Mouse (Mus musculus) MEL (cell line): ENCODE results near the gene Dnaic1. TPM values are rescaled to one million over a fixed set of nuclear protein-coding genes. Genes with fewer than 3 reads are reported as not detected.

Source experiments
- DNase-seq: peaks from one replicate; pipeline ENCODE4 v3.0.0; 2011; ENCODE audit warnings: low read depth, low spot score
- H3K27ac ChIP-seq: 2 replicates; pipeline ENCODE4 v1.5.1; 2012; ENCODE audit warnings: low read depth, mild to moderate bottlenecking, control low read depth, low read length, moderate library complexity; ENCODE audit not compliant: control insufficient read depth
- H3K27me3 ChIP-seq, 2 experiments: fragments of 150-350 bp in 1 of 2; sonication (generic) in 1 of 2; 2 replicates each; pipeline ENCODE4 v1.6.1; 2012; ENCODE audit warnings: low read length in 2 of 2, mild to moderate bottlenecking in 2 of 2, improper control_type of control experiment in 1 of 2, moderate library complexity in 1 of 2; ENCODE audit not compliant: insufficient read depth in 2 of 2, control insufficient read depth in 1 of 2
- H3K36me3 ChIP-seq, 2 experiments: 2 replicates each; pipeline ENCODE4 v1.6.1; 2012 to 2014; ENCODE audit warnings: low read length in 2 of 2, improper control_type of control experiment in 1 of 2, inconsistent platforms in 1 of 2, mild to moderate bottlenecking in 1 of 2; ENCODE audit not compliant: insufficient read depth in 2 of 2, control insufficient read depth in 1 of 2
- H3K4me1 ChIP-seq, 2 experiments: fragments of 150-350 bp in 1 of 2; sonication (generic) in 1 of 2; 2 replicates each; pipeline ENCODE4 v1.6.1; 2012; ENCODE audit warnings: low read length in 2 of 2, improper control_type of control experiment in 1 of 2, mild to moderate bottlenecking in 1 of 2; ENCODE audit not compliant: insufficient read depth in 2 of 2, control insufficient read depth in 1 of 2
- H3K4me3 ChIP-seq, 2 experiments: fragments of 150-350 bp in 1 of 2; sonication (generic) in 1 of 2; 2 replicates each; pipeline ENCODE4 v1.5.1; 2012; ENCODE audit warnings: low read depth in 2 of 2, low read length in 2 of 2, mild to moderate bottlenecking in 2 of 2, moderate library complexity in 2 of 2, control low read depth in 1 of 2, improper control_type of control experiment in 1 of 2; ENCODE audit not compliant: control insufficient read depth in 1 of 2, insufficient read depth in 1 of 2
- H3K79me2 ChIP-seq: 2 replicates; pipeline ENCODE4 v1.6.1; 2012; ENCODE audit warnings: mild to moderate bottlenecking, low read length, moderate library complexity; ENCODE audit not compliant: control insufficient read depth, poor library complexity, insufficient read depth
- H3K9ac ChIP-seq: 2 replicates; pipeline ENCODE4 v1.6.1; 2012; ENCODE audit warnings: low read depth, mild to moderate bottlenecking, control low read depth, low read length, moderate library complexity; ENCODE audit not compliant: control insufficient read depth, poor library complexity, severe bottlenecking
- H3K9me3 ChIP-seq: fragments of 150-350 bp; sonication (generic); replicated peaks from 2 replicates; pipeline ENCODE4 v1.6.1; 2012; ENCODE audit warnings: mild to moderate bottlenecking, low read length, improper control_type of control experiment, moderate library complexity; ENCODE audit not compliant: insufficient read depth
- BHLHE40 ChIP-seq: IDR thresholded peaks from 2 replicates; pipeline ENCODE4 v1.6.1; 2012; ENCODE audit warnings: low read depth, mild to moderate bottlenecking, inconsistent platforms, low read length, improper control_type of control experiment, borderline replicate concordance
- CHD1 ChIP-seq: IDR thresholded peaks from 2 replicates; pipeline ENCODE4 v1.6.1; 2012; ENCODE audit warnings: low read depth, mild to moderate bottlenecking, inconsistent platforms, low read length, improper control_type of control experiment
- CTCF ChIP-seq, 3 experiments: IDR thresholded peaks in 2 of 3; conservative IDR thresholded peaks in 1 of 3; 2 replicates each; pipeline ENCODE4 v1.5.1; 2011 to 2012; ENCODE audit warnings: low read length in 3 of 3, low read depth in 2 of 3, mild to moderate bottlenecking in 2 of 3, improper control_type of control experiment in 1 of 3, inconsistent platforms in 1 of 3, mixed read lengths in 1 of 3, moderate library complexity in 1 of 3; ENCODE audit not compliant: control insufficient read depth in 1 of 3, insufficient read depth in 1 of 3, poor library complexity in 1 of 3, severe bottlenecking in 1 of 3
- E2F4 ChIP-seq: IDR thresholded peaks from 2 replicates; pipeline ENCODE4 v1.6.1; 2011; ENCODE audit warnings: low read depth, low read length, improper control_type of control experiment, borderline replicate concordance
- EP300 ChIP-seq, 2 experiments: IDR thresholded peaks; 2 replicates each; pipeline ENCODE4 v1.6.1; 2011; ENCODE audit warnings: improper control_type of control experiment in 2 of 2, low read length in 2 of 2, low read depth in 1 of 2, mild to moderate bottlenecking in 1 of 2
- ETS1 ChIP-seq: IDR thresholded peaks from 2 replicates; pipeline ENCODE4 v1.6.1; 2012; ENCODE audit warnings: low read depth, mild to moderate bottlenecking, inconsistent platforms, low read length, improper control_type of control experiment, moderate library complexity
- GATA1 ChIP-seq: IDR thresholded peaks from 2 replicates; pipeline ENCODE4 v1.6.1; 2011; ENCODE audit warnings: low read depth, low read length, improper control_type of control experiment
- HCFC1 ChIP-seq: IDR thresholded peaks from 2 replicates; pipeline ENCODE4 v1.6.1; 2012; ENCODE audit warnings: low read depth, mild to moderate bottlenecking, inconsistent platforms, low read length, improper control_type of control experiment, moderate library complexity
- JUND ChIP-seq: IDR thresholded peaks from 2 replicates; pipeline ENCODE4 v1.6.1; 2011; ENCODE audit warnings: low read depth, mild to moderate bottlenecking, improper control_type of control experiment, low read length
- MAZ ChIP-seq: IDR thresholded peaks from 2 replicates; pipeline ENCODE4 v1.6.1; 2012; ENCODE audit warnings: low read depth, mild to moderate bottlenecking, inconsistent platforms, low read length, improper control_type of control experiment
- MXI1 ChIP-seq: IDR thresholded peaks from 2 replicates; pipeline ENCODE4 v1.6.1; 2011; ENCODE audit warnings: mild to moderate bottlenecking, low read depth, low read length, improper control_type of control experiment
- MYB ChIP-seq: IDR thresholded peaks from 2 replicates; pipeline ENCODE4 v1.6.1; 2011; ENCODE audit warnings: mild to moderate bottlenecking, low read depth, low read length, improper control_type of control experiment
- MYC ChIP-seq: IDR thresholded peaks from 2 replicates; pipeline ENCODE4 v1.6.1; 2011; ENCODE audit warnings: low read depth, mild to moderate bottlenecking, low read length, improper control_type of control experiment, moderate library complexity
- NELFE ChIP-seq: IDR thresholded peaks from 2 replicates; pipeline ENCODE4 v1.6.1; 2011; ENCODE audit warnings: low read depth, low read length, improper control_type of control experiment
- POLR2A ChIP-seq, 2 experiments: IDR thresholded peaks; 2 replicates each; pipeline ENCODE4 v1.6.1; 2011 to 2012; ENCODE audit warnings: low read length in 2 of 2, mild to moderate bottlenecking in 2 of 2, control low read depth in 1 of 2, improper control_type of control experiment in 1 of 2, low read depth in 1 of 2, moderate library complexity in 1 of 2; ENCODE audit not compliant: control insufficient read depth in 1 of 2, insufficient read depth in 1 of 2, poor library complexity in 1 of 2
- POLR2AphosphoS2 ChIP-seq: IDR thresholded peaks from 2 replicates; pipeline ENCODE4 v1.6.1; 2011; ENCODE audit warnings: low read length, improper control_type of control experiment
- POLR2AphosphoS5 ChIP-seq: IDR thresholded peaks from 2 replicates; pipeline ENCODE4 v1.6.1; 2012; ENCODE audit warnings: low read depth, borderline replicate concordance, mild to moderate bottlenecking, inconsistent platforms, low read length, moderate library complexity, mixed read lengths
- RAD21 ChIP-seq: IDR thresholded peaks from 2 replicates; pipeline ENCODE4 v1.6.1; 2011; ENCODE audit warnings: mild to moderate bottlenecking, low read depth, low read length, improper control_type of control experiment
- SIN3A ChIP-seq: IDR thresholded peaks from 2 replicates; pipeline ENCODE4 v1.6.1; 2012; ENCODE audit warnings: low read length, improper control_type of control experiment, inconsistent platforms
- SMC3 ChIP-seq: IDR thresholded peaks from 2 replicates; pipeline ENCODE4 v1.6.1; 2011; ENCODE audit warnings: low read depth, low read length, improper control_type of control experiment
- TAL1 ChIP-seq: IDR thresholded peaks from 2 replicates; pipeline ENCODE4 v1.6.1; 2012; ENCODE audit warnings: mild to moderate bottlenecking, inconsistent platforms, low read length, moderate library complexity, mixed read lengths
- TCF12 ChIP-seq: IDR thresholded peaks from 2 replicates; pipeline ENCODE4 v1.6.1; 2014; ENCODE audit warnings: low read depth, mild to moderate bottlenecking, inconsistent platforms, low read length, improper control_type of control experiment, moderate library complexity
- UBTF ChIP-seq: IDR thresholded peaks from 2 replicates; pipeline ENCODE4 v1.6.1; 2012; ENCODE audit warnings: low read depth, mild to moderate bottlenecking, inconsistent platforms, low read length, improper control_type of control experiment, moderate library complexity, borderline replicate concordance; ENCODE audit not compliant: insufficient read depth
- USF1 ChIP-seq: IDR thresholded peaks from 2 replicates; pipeline ENCODE4 v1.6.1; 2014; ENCODE audit warnings: low read depth, mild to moderate bottlenecking, inconsistent platforms, low read length, improper control_type of control experiment, moderate library complexity
- ZC3H11A ChIP-seq: IDR thresholded peaks from 2 replicates; pipeline ENCODE4 v1.6.1; 2012; ENCODE audit warnings: low read depth, mild to moderate bottlenecking, inconsistent platforms, low read length, improper control_type of control experiment
- ZKSCAN1 ChIP-seq: IDR thresholded peaks from 2 replicates; pipeline ENCODE4 v1.6.1; 2012; ENCODE audit warnings: low read depth, mild to moderate bottlenecking, inconsistent platforms, low read length, improper control_type of control experiment, moderate library complexity
- ZMIZ1 ChIP-seq: IDR thresholded peaks from 2 replicates; pipeline ENCODE4 v1.6.1; 2012; ENCODE audit warnings: low read depth, mild to moderate bottlenecking, inconsistent platforms, low read length, improper control_type of control experiment, moderate library complexity
- ZNF384 ChIP-seq: IDR thresholded peaks from 2 replicates; pipeline ENCODE4 v1.6.1; 2012; ENCODE audit warnings: low read depth, mild to moderate bottlenecking, inconsistent platforms, low read length, improper control_type of control experiment
- polyA plus RNA-seq, 2 experiments: library from polyadenylated mRNA; stranded (reverse) in 1 of 2; unstranded in 1 of 2; fragments of >175 nt in 1 of 2; fragments of >200 nt in 1 of 2; gene quantifications; 2 replicates each; pipeline versions ENCODE4 v1.2.1 to v1.2.4; 2012; ENCODE audit warnings: low replicate concordance in 2 of 2, low read depth in 1 of 2; ENCODE audit not compliant: insufficient read length in 2 of 2, insufficient read depth in 1 of 2, missing spikeins in 1 of 2
- total RNA-seq: library from RNA; depleted of rRNA; stranded (reverse); fragments of 300-350 nt; gene quantifications from 2 replicates; pipeline ENCODE4 v1.2.3, GENCODE M21; 2012

Gene Dnaic1
- total and polyA plus RNA-seq, 3 experiments, result not detected

DNA sequence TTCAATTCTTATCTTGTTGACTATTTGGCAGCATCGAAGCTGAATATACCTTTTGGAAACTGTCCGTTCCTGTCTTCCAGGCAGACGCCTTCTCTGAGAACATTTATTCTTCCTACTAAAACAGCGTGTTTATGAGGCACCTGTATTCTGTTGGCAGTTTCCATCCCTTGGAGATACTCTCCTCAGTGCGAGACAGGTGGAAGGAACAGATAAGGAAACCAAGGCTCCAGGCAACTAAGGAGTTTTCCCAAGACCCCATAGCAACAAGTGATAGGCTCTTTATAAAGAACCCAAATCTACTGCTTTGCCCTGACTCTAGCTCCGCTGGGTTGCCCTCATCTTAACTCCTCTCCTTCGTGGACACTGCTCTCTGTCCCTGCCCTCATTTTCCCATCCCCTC is 79.1 kb downstream of the Dnaic1 start:
- no peak overlapping the region for H3K27ac ChIP-seq
- peaks cover 4 to 10% of the 10 kb centered on the region in 2 experiments; a peak in 2 of 4 replicates for H3K4me1 ChIP-seq
- TF ChIP-seq JUND (no peak), ZNF384 (no peak), SIN3A (no peak), ETS1 (no peak), MXI1 (no peak), POLR2A (IDR thresholded peaks at IDR 0.05; ENCODE audit: control insufficient read depth in 1 of 2, insufficient read depth in 1 of 2, low read depth in 1 of 2, low read length in 2 of 2, poor library complexity in 1 of 2) (no peak), ZMIZ1 (no peak), ZC3H11A (no peak), UBTF (no peak), CHD1 (no peak), SMC3 (no peak), ZKSCAN1 (no peak), E2F4 (no peak), TCF12 (peak; percentile 41; the same call in 1 of the 2 replicates), EP300 (IDR thresholded peaks at IDR 0.05; ENCODE audit: low read depth in 1 of 2, low read length in 2 of 2) (peak; percentile 38 to 51; a peak in 2 of 4 replicates), NELFE (no peak), GATA1 (peak; percentile 29; the same call in 1 of the 2 replicates), MYC (no peak), TAL1 (peak; percentile 72), POLR2AphosphoS2 (no peak), MYB (no peak), HCFC1 (no peak), USF1 (no peak), MAZ (no peak)
- TF ChIP-seq, all 39 proteins: peak for 4
- Histone ChIP-seq H3K9me3 (no peaks in the 10 kb centered on the region), H3K9ac (no peak overlapping the region), H3K4me3 (no peak overlapping the region), H3K36me3 (no peaks in the 10 kb centered on the region), H3K79me2 (no peaks in the 10 kb centered on the region), H3K27me3 (no peaks in the 10 kb centered on the region; a peak in 1 of 4 replicates)
- DNase-seq, result peak; percentile 54

DNA sequence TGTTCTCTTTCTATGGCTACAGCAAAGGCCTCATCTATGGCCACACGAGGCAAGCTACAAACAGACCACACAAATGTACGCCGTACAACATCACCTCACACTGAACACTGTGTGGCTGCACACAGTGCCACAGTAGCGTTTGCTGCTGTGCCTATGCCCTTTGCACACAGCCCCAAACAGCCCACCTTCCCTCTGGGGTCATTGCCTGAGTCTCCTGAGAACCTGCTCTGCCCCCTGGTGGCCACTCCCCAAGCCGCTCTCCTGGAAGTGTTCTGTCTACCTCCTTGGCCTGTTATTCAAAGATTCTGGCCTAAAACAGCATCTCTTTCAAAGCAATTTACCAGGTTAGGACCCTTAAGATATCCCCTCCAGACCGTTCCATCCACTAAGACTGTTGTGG is 83.7 kb downstream of the Dnaic1 start:
- Histone ChIP-seq H3K36me3 (no peaks in the 10 kb centered on the region), H3K79me2 (no peaks in the 10 kb centered on the region), H3K9ac (no peak overlapping the region), H3K27me3 (0 out of 4 replicates have a peak, but pooled peaks cover 0 to 1% of the 10 kb centered on the region in 2 experiments), H3K9me3 (no peaks in the 10 kb centered on the region), H3K4me3 (no peak overlapping the region), H3K27ac (no peak overlapping the region), H3K4me1 (peaks cover 4 to 6% of the 10 kb centered on the region in 2 experiments; a peak in 2 of 4 replicates)
- peak; percentile 64 for DNase-seq
- peak; percentile 80 for TF ChIP-seq SMC3
- TF ChIP-seq POLR2AphosphoS5, result no peak
- TF ChIP-seq MYB, result no peak
- no peak for TF ChIP-seq BHLHE40
- TF ChIP-seq CTCF (IDR thresholded peaks at IDR 0.05 in 2 of 3, conservative IDR thresholded peaks at IDR 0.05 in 1 of 3; ENCODE audit: control insufficient read depth in 1 of 3, insufficient read depth in 1 of 3, low read depth in 2 of 3, low read length in 3 of 3, poor library complexity in 1 of 3, severe bottlenecking in 1 of 3), result peak; percentile 69 to 83 (median 76)
- TF ChIP-seq ZC3H11A, result peak; percentile 44
- no peak for TF ChIP-seq ZNF384
- peak; percentile 52 for TF ChIP-seq RAD21
- no peak for TF ChIP-seq NELFE
